Mouse (Mus musculus) limb, embryonic 11.5 days (tissue): ENCODE data around the gene Mip. TPM values are rescaled to one million over a fixed set of nuclear protein-coding genes. Genes with fewer than 3 reads are reported as not detected.

Experiments
- ATAC-seq: fragments of 200-750 bp; cut with Nextera tagmentation; 2 replicates; pipeline ENCODE4 v1.8.0; 2017; ENCODE audit warnings: low read depth; ENCODE audit not compliant: insufficient number of reproducible peaks, low FRiP score, low TSS enrichment
- DNase-seq: peaks from one replicate; pipeline ENCODE4 v3.0.0-alpha.2; 2015; ENCODE audit warnings: low spot score
- H3K27ac ChIP-seq: fragments of 300-500 bp; sonication (generic); replicated peaks from 2 replicates; pipeline ENCODE4 v1.5.1; 2014; ENCODE audit warnings: low read depth, mild to moderate bottlenecking, low read length
- H3K27me3 ChIP-seq: fragments of 300-500 bp; sonication (generic); 2 replicates; pipeline ENCODE4 v1.6.1; 2014; ENCODE audit warnings: mild to moderate bottlenecking, low read length, mixed read lengths; ENCODE audit not compliant: control insufficient read depth, insufficient read depth
- H3K36me3 ChIP-seq: fragments of 300-500 bp; sonication (generic); 2 replicates; pipeline ENCODE4 v1.6.1; 2014; ENCODE audit warnings: mild to moderate bottlenecking, low read length, moderate library complexity, mixed read lengths; ENCODE audit not compliant: control insufficient read depth, insufficient read depth
- H3K4me1 ChIP-seq: fragments of 300-500 bp; sonication (generic); 2 replicates; pipeline ENCODE4 v1.6.1; 2014; ENCODE audit warnings: low read length, mixed read lengths; ENCODE audit not compliant: control insufficient read depth, insufficient read depth
- H3K4me2 ChIP-seq: fragments of 300-500 bp; sonication (generic); 2 replicates; pipeline ENCODE4 v1.6.1; 2014; ENCODE audit warnings: low read depth, mild to moderate bottlenecking, moderate library complexity; ENCODE audit not compliant: severe bottlenecking
- H3K4me3 ChIP-seq: fragments of 300-500 bp; sonication (generic); 2 replicates; pipeline ENCODE4 v1.5.1; 2014; ENCODE audit warnings: low read depth, low read length
- H3K9ac ChIP-seq: fragments of 300-500 bp; sonication (generic); 2 replicates; pipeline ENCODE4 v1.6.1; 2014; ENCODE audit warnings: mild to moderate bottlenecking, low read length
- H3K9me3 ChIP-seq: fragments of 300-500 bp; sonication (generic); 2 replicates; pipeline ENCODE4 v1.6.1; 2016; ENCODE audit warnings: low read length; ENCODE audit not compliant: control insufficient read depth
- WGBS: fragments of 180-500 bp; shearing (Covaris S2); extraction: QIAGEN DNeasy Blood & Tissue Kit; methylation state at CpG from one replicate; pipeline ENCODE4 v1.1.7; 2014; 5-methylcytosine and 5-hydroxymethylcytosine counted together
- polyA plus RNA-seq: library from polyadenylated mRNA; unstranded; fragments of >200 nt; fragmentation: Nextera tagmentation; extraction: Ambion mirVana; gene quantifications from 2 replicates; pipeline ENCODE4 v1.2.1, GENCODE M21; 2014

Gene Mip
- polyA plus RNA-seq = 0.32 and 0.41 TPM in 2 replicates

DNA sequence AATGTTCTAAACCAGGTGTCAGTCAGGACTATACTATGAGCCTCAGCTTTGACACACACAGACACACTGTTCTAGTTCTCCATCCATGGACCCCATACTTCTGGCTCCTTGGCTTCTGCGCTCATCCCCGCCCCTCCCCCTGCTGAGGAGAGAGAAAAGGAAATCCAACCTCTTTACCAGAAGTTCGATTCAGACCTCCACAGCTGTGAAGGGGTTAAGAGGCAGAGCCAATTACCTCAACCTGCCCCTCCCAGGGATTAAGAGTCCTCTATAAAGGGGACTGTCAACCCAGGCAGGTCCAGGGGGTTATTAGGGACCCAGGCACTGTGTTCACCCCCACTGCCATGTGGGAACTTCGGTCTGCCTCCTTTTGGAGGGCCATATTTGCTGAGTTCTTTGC lies at the start of gene Mip:
Mip (plus strand) TSS at position 301 of the 400 bp plus-strand sequence.
- Histone ChIP-seq H3K4me3 (no peak within 1 kb of the TSS), H3K27ac (no peak within 1 kb of the TSS), H3K27me3 (no peaks in the 10 kb centered on the region), H3K9me3 (no peaks in the 10 kb centered on the region), H3K36me3 (no peaks in the 10 kb centered on the region), H3K9ac (no peak within 1 kb of the TSS), H3K4me1 (peaks cover 12% of the 10 kb centered on the region), H3K4me2 (no peak within 1 kb of the TSS)
- 45% methylated on average over 4 of the region's 4 CpGs for WGBS
- DNase-seq (no peak), ATAC-seq (no peak)

- peaks cover 12% of the 10 kb centered on the region for H3K4me1 ChIP-seq
- no peaks in the 10 kb centered on the region for H3K27me3 ChIP-seq
- peak overlapping the region; percentile 8 for H3K27ac ChIP-seq
- H3K4me2 ChIP-seq = peak overlapping the region; percentile 74
- peak overlapping the region; percentile 50 for H3K4me3 ChIP-seq
- ATAC-seq (peak; percentile 74; the same call in 1 of the 2 replicates), DNase-seq (peak; percentile 77)
- H3K9me3 ChIP-seq = no peaks in the 10 kb centered on the region
- WGBS = under 1% methylated on average over 17 of the region's 17 CpGs
- H3K9ac ChIP-seq = peak overlapping the region; percentile 58
- no peaks in the 10 kb centered on the region for H3K36me3 ChIP-seq
Measured at GRCm38 (mm10) chr10:128175996-128176755, 49.5 kb upstream of the Mip start.

GRCm38 (mm10) chr10:128177316-128177715 lies 48.3 kb upstream of the Mip start:
- DNase-seq = no peak
- no peak overlapping the region for H3K27ac ChIP-seq
- H3K36me3 ChIP-seq = no peaks in the 10 kb centered on the region
- no peak overlapping the region for H3K4me2 ChIP-seq
- no peak for ATAC-seq
- H3K4me1 ChIP-seq = peaks cover 12% of the 10 kb centered on the region
- H3K27me3 ChIP-seq = no peaks in the 10 kb centered on the region
- no peak overlapping the region for H3K9ac ChIP-seq
- H3K4me3 ChIP-seq = no peak overlapping the region
- H3K9me3 ChIP-seq = no peaks in the 10 kb centered on the region
- 83% methylated on average over 4 of the region's 4 CpGs for WGBS

GRCm38 (mm10) chr10:128179989-128180388 lies 45.6 kb upstream of the Mip start, which contains the start of gene Rbms2:
Rbms2 (minus strand) TSS chr10:128180297.
- Histone ChIP-seq H3K27me3 (no peaks in the 10 kb centered on the region), H3K4me3 (0 out of 2 replicates have a peak within 1 kb of the TSS, but pooled peaks have one; percentile 16), H3K4me2 (peak within 1 kb of the TSS; percentile 13; the same call in 1 of the 2 replicates), H3K27ac (peak within 1 kb of the TSS; percentile 52; the same call in 1 of the 2 replicates), H3K4me1 (peaks cover 12% of the 10 kb centered on the region), H3K9me3 (no peaks in the 10 kb centered on the region), H3K36me3 (no peaks in the 10 kb centered on the region), H3K9ac (peak within 1 kb of the TSS; percentile 43; the same call in 1 of the 2 replicates)
- DNase-seq (peak; percentile 31), ATAC-seq (no peak)
- WGBS = 2% methylated on average over 6 of the region's 6 CpGs

DNA sequence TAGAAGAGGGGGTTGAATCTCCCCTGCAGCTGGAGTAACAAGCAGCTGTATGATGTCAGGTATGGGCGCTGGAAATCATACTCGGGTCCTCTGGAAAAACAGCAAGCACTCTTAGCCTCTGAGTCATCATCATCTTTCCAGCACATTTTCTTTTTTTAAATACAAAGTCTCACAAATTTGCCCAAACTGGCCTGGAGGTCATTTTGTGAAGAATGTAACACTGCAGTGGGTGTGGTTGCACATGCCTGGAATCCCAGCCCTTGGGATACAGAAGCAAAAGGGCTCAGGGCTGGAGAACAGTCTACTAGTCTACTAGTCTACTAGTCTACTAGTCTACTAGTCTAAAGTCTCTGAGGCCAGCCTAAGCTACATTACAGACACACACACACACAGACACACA lies 41.3 kb upstream of the Mip start:
- H3K36me3 ChIP-seq = no peaks in the 10 kb centered on the region
- H3K27ac ChIP-seq = no peak overlapping the region
- no peaks in the 10 kb centered on the region for H3K9me3 ChIP-seq
- H3K4me3 ChIP-seq = no peak overlapping the region
- no peak for DNase-seq
- H3K27me3 ChIP-seq = no peaks in the 10 kb centered on the region
- H3K4me1 ChIP-seq = peaks cover 5% of the 10 kb centered on the region; the same call in 1 of the 2 replicates
- 97% methylated on average over 2 of the region's 2 CpGs for WGBS
- H3K9ac ChIP-seq = no peak overlapping the region
- ATAC-seq = no peak
- H3K4me2 ChIP-seq = no peak overlapping the region

DNA sequence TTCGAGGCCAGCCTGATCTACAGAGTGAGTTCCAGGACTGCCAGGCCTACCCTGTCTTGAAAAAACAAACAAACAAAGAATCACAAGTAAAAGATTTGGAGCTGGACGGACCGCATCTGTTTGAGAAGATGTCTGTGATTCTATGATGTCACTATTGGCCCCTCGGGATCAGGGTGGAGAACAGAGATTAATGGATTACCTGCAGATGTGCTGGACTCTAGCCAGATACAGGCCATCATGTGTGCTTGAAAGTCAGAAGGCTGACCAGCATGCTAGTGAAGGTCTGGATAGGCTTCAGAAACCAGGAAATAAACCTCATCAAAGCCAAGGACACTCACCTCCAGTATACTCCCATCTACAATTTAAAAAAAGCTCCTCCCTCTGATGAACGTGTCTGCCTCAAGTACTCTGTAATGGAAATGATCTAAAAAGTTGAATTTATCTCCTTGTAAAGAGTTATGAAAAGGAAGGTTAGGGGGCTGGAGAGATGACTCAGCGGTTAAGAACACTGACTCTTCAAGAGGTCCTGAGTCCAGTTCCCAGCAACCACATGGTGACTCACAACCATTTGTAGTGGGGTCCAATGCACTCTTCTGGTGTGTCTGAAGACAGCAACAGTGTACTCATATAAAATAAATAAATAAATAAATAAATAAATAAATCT lies 40.2 kb upstream of the Mip start:
- Histone ChIP-seq H3K36me3 (no peaks in the 10 kb centered on the region), H3K27ac (no peak overlapping the region), H3K4me1 (no peaks in the 10 kb centered on the region), H3K4me3 (no peak overlapping the region), H3K27me3 (no peaks in the 10 kb centered on the region), H3K9me3 (no peaks in the 10 kb centered on the region), H3K4me2 (no peak overlapping the region), H3K9ac (no peak overlapping the region)
- ATAC-seq (peak; percentile 11; the same call in 1 of the 2 replicates), DNase-seq (no peak)
- whole genome bisulfite sequencing = 85% methylated on average over 6 of the region's 6 CpGs

- peak; percentile 55 for ATAC-seq
- WGBS = 67% methylated on average over 2 of the region's 2 CpGs
- no peaks in the 10 kb centered on the region for H3K27me3 ChIP-seq
Measured at GRCm38 (mm10) chr10:128185959-128186358, 39.7 kb upstream of the Mip start.

GRCm38 (mm10) chr10:128187181-128187605 lies 38.4 kb upstream of the Mip start:
- no peak for ATAC-seq
- Histone ChIP-seq H3K4me2 (no peak overlapping the region), H3K27ac (no peak overlapping the region), H3K9ac (no peak overlapping the region), H3K4me1 (no peaks in the 10 kb centered on the region), H3K27me3 (no peaks in the 10 kb centered on the region), H3K9me3 (no peaks in the 10 kb centered on the region), H3K36me3 (no peaks in the 10 kb centered on the region), H3K4me3 (no peak overlapping the region)
- WGBS = 68% methylated on average over 5 of the region's 5 CpGs
- DNase-seq = no peak

More at GRCm38 (mm10) chr10:128185959-128186358, 39.7 kb upstream of the Mip start:
- Histone ChIP-seq H3K27ac (no peak overlapping the region), H3K4me1 (no peaks in the 10 kb centered on the region), H3K9me3 (no peaks in the 10 kb centered on the region), H3K9ac (no peak overlapping the region), H3K4me2 (no peak overlapping the region), H3K36me3 (no peaks in the 10 kb centered on the region), H3K4me3 (no peak overlapping the region)
- DNase-seq = peak; percentile 96
